Mouse (Mus musculus): ENCODE measurements around the gene Hk1. TPM values are rescaled to one million over a fixed set of nuclear protein-coding genes. Genes with fewer than 3 reads are reported as not detected.

The Hk1 gene
- total RNA-seq, 2 experiments from 2014 or later, result 217 to 330 TPM

- ATAC-seq (replicated peaks; ENCODE audit: low FRiP score, low TSS enrichment, poor library complexity, severe bottlenecking), result no peak
Observed at GRCm38 (mm10) chr10:62344004-62344752, 35.5 kb downstream of the Hk1 start.

GRCm38 (mm10) chr10:62342512-62342911, 37.2 kb downstream of the Hk1 start:
- ATAC-seq (replicated peaks; ENCODE audit: low FRiP score, low TSS enrichment, poor library complexity, severe bottlenecking), result peak; percentile 64

GRCm38 (mm10) chr10:62341956-62342355, 37.8 kb downstream of the Hk1 start:
- no peak for ATAC-seq (replicated peaks; ENCODE audit: low FRiP score, low TSS enrichment, poor library complexity, severe bottlenecking)

- no peak for ATAC-seq (replicated peaks; ENCODE audit: low FRiP score, low TSS enrichment, poor library complexity, severe bottlenecking)
Observed at GRCm38 (mm10) chr10:62340991-62341390, 38.7 kb downstream of the Hk1 start.

GRCm38 (mm10) chr10:62340095-62340731, 39.5 kb downstream of the Hk1 start:
- ATAC-seq (replicated peaks; ENCODE audit: low FRiP score, low TSS enrichment, poor library complexity, severe bottlenecking), result peak; percentile 86

GRCm38 (mm10) chr10:62339211-62340094, 40.3 kb downstream of the Hk1 start:
- 0 out of 2 replicates have a peak, but pooled peaks have one; percentile 4 for ATAC-seq (replicated peaks; ENCODE audit: low FRiP score, low TSS enrichment, poor library complexity, severe bottlenecking)

- no peak for ATAC-seq (replicated peaks; ENCODE audit: low FRiP score, low TSS enrichment, poor library complexity, severe bottlenecking)
Observed at GRCm38 (mm10) chr10:62338626-62339025, 41.1 kb downstream of the Hk1 start.

- no peak for ATAC-seq (replicated peaks; ENCODE audit: low FRiP score, low TSS enrichment, poor library complexity, severe bottlenecking)
Observed at GRCm38 (mm10) chr10:62338176-62338575, 41.5 kb downstream of the Hk1 start.

- no peak for ATAC-seq (replicated peaks; ENCODE audit: low FRiP score, low TSS enrichment, poor library complexity, severe bottlenecking)
Observed at GRCm38 (mm10) chr10:62336601-62337578, 42.8 kb downstream of the Hk1 start.

- no peak for ATAC-seq (replicated peaks; ENCODE audit: low FRiP score, low TSS enrichment, poor library complexity, severe bottlenecking)
Observed at GRCm38 (mm10) chr10:62335423-62335776, 44.3 kb downstream of the Hk1 start.

- ATAC-seq (replicated peaks; ENCODE audit: low FRiP score, low TSS enrichment, poor library complexity, severe bottlenecking), result 0 out of 2 replicates have a peak, but pooled peaks have one; percentile 19
Observed at GRCm38 (mm10) chr10:62334686-62335422, 44.9 kb downstream of the Hk1 start.

- no peak for ATAC-seq (replicated peaks; ENCODE audit: low FRiP score, low TSS enrichment, poor library complexity, severe bottlenecking)
Observed at GRCm38 (mm10) chr10:62333269-62333668, 46.4 kb downstream of the Hk1 start.

- peak; percentile 81 for ATAC-seq (replicated peaks; ENCODE audit: low FRiP score, low TSS enrichment, poor library complexity, severe bottlenecking)
Observed at GRCm38 (mm10) chr10:62332514-62332913, 47.2 kb downstream of the Hk1 start.

- no peak for ATAC-seq (replicated peaks; ENCODE audit: low FRiP score, low TSS enrichment, poor library complexity, severe bottlenecking)
Observed at GRCm38 (mm10) chr10:62331771-62332170, 47.9 kb downstream of the Hk1 start.

GRCm38 (mm10) chr10:62331296-62331695, 48.4 kb downstream of the Hk1 start:
- ATAC-seq (replicated peaks; ENCODE audit: low FRiP score, low TSS enrichment, poor library complexity, severe bottlenecking), result no peak

- ATAC-seq (replicated peaks; ENCODE audit: low FRiP score, low TSS enrichment, poor library complexity, severe bottlenecking), result no peak
Observed at GRCm38 (mm10) chr10:62329846-62330245, 49.9 kb downstream of the Hk1 start.

- no peak for ATAC-seq (replicated peaks; ENCODE audit: low FRiP score, low TSS enrichment, poor library complexity, severe bottlenecking)
Observed at GRCm38 (mm10) chr10:62328886-62329412, 50.8 kb downstream of the Hk1 start.
